Mouse (Mus musculus): Measurements from ENCODE around the gene Gm26602. TPM values are rescaled to one million over a fixed set of nuclear protein-coding genes. Genes with fewer than 3 reads are reported as not detected.
"Not testable (repeated sequence)": the region's sequence is repeated elsewhere in the genome, so short reads cannot be mapped to it uniquely, and the experiment has no call there.

The Gm26602 gene
- total RNA-seq, 2 experiments from 2014 or later: not detected

DNA sequence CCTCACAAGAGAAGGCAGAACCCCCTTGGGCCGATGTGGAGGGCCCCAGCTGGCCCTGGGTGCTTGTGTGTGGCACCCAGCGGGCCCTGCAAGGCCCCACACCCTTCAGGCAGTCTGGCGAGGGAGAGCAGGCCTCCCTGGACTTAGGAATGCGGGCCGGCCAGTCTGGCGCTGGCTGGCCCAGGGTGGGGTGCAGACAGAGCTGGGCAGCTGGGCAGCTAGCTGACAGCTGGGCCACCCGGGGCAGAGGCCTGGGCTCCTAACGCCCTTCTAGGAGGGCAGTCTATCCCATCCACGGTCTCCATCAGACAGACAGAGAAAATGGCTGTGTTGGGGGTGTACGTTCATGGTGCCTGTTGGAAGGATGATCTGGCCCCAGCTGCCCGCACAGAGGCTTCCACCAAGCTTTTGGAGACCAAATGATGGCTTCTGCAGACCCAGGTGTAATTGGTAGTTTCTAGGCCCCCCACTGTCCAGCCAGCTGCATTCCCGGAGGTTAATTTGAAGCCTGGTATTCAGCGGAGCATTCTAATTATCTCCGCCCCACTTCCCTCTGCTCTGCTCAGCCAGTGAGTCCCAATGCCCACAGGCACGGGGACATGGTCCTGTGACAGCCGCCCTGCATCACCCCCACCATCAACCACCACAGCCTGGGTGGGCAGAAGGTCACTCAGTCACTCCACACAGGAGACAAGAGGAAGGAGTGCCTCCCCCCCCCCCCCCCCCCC, 35.0 kb downstream of the Gm26602 start:
- intact Hi-C loops (cut with DNase I): no loop called here
- DNase-seq (ENCODE audit: extremely low spot score in 1 of 2, low spot score in 2 of 2): no peak

- DNase-seq (ENCODE audit: extremely low spot score in 1 of 2, low spot score in 2 of 2): no peak
- intact Hi-C loops (cut with DNase I): no loop called here
Observed at GRCm38 (mm10) chr10:79946752-79947322, 36.2 kb downstream of the Gm26602 start.

DNA sequence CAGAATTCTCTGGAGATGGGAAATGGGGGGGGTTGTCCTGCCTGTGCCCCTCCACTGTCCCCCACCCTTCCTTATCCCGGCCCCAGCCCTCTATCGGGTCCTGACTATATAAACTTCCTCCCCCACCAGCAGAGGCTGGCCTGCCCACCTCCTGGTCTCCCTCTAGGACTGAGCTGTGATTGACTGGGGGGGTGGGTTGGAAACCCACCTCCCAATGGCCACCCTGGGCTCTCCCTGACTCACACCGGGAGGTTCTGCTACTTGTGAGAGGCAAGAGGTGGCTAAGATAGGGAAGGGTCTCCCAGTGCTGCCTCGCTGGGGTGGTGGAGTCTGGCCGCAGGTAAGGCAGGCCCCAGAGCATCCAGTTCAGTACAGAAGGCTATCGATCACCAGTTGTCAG, 36.8 kb downstream of the Gm26602 start:
- intact Hi-C loops (cut with DNase I): no loop called here

GRCm38 (mm10) chr10:79949873-79950272, 39.2 kb downstream of the Gm26602 start:
- no peak for DNase-seq (ENCODE audit: extremely low spot score in 1 of 2, low spot score in 2 of 2)
- intact Hi-C loops (cut with DNase I): loop anchor here (2.0 to 10.0 kb wide), 2 partner anchors 15 to 115 kb away; no protein-coding TSS in a partner anchor

More for the DNA sequence above, 36.8 kb downstream of the Gm26602 start:
- no peak for DNase-seq (ENCODE audit: extremely low spot score in 1 of 2, low spot score in 2 of 2)

GRCm38 (mm10) chr10:79950661-79951060, 40.0 kb downstream of the Gm26602 start:
- DNase-seq (ENCODE audit: extremely low spot score in 1 of 2, low spot score in 2 of 2): no peak
- intact Hi-C loops (cut with DNase I): loop anchor here (2.0 to 10.0 kb wide), 2 partner anchors 16 to 116 kb away; no protein-coding TSS in a partner anchor

DNA sequence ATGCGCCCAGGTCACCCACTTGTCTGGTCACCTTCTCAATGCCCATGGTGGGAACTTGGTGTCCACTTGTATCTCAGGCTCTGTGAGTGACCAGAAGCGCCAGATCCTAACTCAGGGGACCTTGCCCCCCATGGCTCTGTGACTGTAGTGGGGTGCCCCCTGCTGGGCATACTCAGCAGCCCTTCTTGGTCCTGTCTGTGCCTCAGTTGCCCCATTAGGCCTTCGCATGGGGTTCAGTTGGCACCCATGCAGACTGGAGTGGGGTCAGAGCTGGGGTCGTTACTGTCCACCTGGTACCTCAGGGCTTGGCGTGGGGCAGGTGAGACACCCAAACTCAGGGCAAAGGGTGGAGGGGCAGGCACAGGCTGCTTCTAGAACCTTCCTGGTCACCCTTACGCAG, 43.3 kb downstream of the Gm26602 start:
- intact Hi-C loops (cut with DNase I): loop anchor here (10.0 kb wide), 1 partner anchor 119 kb away; no protein-coding TSS in a partner anchor
- no peak for DNase-seq (ENCODE audit: extremely low spot score in 1 of 2, low spot score in 2 of 2)

DNA sequence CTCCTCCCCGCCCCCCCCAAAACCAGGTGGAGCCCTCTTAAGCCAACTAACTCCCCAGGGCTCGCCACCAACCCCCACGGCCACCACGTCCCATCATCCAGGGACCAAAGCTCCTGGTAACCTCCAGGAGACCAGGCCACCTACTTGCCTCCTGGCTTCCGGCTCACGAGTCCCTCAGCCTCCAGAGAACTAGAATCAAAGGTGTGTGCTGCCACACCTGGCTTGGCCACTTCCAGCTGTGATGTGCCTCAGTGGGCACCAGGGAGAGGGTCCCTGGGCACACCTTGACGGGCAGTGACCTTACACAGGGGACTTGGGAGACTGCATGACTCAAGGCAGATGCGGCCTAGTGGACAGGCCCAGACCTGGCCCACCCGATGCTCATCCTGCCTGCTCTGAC, 45.0 kb downstream of the Gm26602 start:
- intact Hi-C loops (cut with DNase I): loop anchor here (10.0 kb wide), 1 partner anchor 121 kb away; no protein-coding TSS in a partner anchor

DNA sequence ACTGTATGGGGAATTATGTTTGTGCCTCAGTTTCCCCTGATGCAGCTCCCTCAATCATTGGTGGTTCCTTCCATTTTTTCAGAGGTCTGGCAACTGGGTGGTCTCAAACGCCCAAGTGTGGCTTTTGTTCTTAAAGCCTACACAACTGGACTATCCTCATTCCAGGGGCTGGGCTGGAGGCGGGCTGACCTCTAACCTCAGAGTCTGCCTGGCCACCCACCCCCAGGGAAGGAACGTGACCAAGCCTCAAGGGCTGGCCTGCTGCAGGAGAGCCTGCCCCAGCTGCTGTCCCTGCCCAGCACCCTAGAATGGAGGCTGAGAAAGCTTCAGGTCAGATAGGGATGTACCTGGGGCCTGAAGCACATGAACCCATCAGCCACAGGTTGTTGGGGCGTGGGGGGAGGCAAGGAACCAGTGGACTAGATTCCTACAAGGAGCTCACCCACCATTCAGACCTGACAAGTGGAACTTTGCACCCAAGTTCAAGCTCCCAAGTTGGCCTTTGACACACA, 46.0 kb downstream of the Gm26602 start:
- intact Hi-C loops (cut with DNase I): loop anchor here (10.0 kb wide), 1 partner anchor 122 kb away; no protein-coding TSS in a partner anchor
- no peak for DNase-seq (ENCODE audit: extremely low spot score in 1 of 2, low spot score in 2 of 2)

More for the DNA sequence above, 45.0 kb downstream of the Gm26602 start:
- no peak for DNase-seq (ENCODE audit: extremely low spot score in 1 of 2, low spot score in 2 of 2)

- intact Hi-C loops (cut with DNase I): loop anchor here (1.0 to 10.0 kb wide), 2 partner anchors 33 to 123 kb away; no protein-coding TSS in a partner anchor
Observed at GRCm38 (mm10) chr10:79958140-79958816, 47.6 kb downstream of the Gm26602 start.

DNA sequence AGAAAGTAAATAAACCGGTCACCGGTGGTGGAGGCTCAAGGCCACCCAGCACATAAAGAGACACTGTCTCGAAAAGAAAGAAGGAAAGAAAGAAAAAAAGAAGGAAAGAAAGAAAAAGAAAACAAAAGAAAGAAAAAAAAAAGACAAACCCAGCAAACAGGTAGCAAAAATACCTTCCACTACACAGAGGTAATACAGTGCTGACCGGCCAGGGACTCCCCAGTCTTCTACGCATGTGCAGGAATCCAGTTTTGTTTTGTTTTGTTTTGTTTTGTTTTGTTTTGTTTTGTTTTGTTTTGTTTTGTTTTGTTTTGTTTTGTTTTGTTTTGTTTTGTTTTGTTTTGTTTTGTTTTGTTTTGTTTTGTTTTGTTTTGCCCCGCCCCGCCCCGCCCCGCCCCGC, 48.8 kb downstream of the Gm26602 start:
- intact Hi-C loops (cut with DNase I): loop anchor here (10.0 kb wide), 1 partner anchor 125 kb away; no protein-coding TSS in a partner anchor
- DNase-seq (ENCODE audit: extremely low spot score in 1 of 2, low spot score in 2 of 2): not testable (repeated sequence)

More at GRCm38 (mm10) chr10:79958140-79958816, 47.6 kb downstream of the Gm26602 start:
- DNase-seq (ENCODE audit: extremely low spot score in 1 of 2, low spot score in 2 of 2): peak; percentile 62 to 86

DNA sequence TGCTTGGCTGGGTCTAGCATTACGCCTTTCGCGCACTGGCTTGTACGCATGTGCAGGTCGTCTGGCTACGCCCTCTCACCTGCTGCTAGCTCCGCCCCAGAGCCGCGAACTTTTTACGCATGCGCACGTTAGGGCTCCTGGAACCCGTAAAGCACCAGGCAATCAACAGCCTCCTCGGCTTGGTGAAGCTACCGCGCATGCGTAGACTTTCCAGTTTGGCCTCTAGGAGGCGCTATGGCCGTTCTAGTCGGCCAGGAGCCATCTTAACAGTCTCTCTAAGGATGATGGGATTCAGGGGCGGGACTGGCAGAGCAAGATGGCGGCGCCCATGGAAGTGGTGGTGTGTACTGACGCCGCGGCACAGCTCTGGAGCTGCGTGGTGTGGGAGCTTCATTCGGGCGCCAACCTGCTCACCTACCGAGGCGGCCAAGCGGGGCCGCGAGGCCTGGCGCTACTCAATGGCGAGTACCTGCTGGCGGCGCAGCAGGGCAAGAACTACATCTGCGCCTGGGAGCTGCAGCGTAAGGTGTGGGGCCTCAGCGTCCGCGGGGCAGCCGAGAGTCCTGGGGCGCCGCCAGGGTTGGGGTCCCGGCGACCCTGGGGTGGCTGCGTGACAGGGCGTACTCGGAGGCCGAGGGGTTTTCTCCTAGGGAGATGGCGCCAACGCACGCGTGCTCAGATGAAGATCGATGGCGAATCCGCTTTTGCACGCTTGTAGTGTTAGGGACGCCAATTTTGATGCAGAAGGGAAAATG, 49.4 kb downstream of the Gm26602 start, which contains the start of gene Wdr18:
Wdr18 (plus strand) TSS at position 306 of the 755 bp plus-strand sequence.
- intact Hi-C loops (cut with DNase I): loop anchor here (10.0 kb wide), 1 partner anchor 125 kb away; no protein-coding TSS in a partner anchor
- peak; percentile 97 to 99 for DNase-seq (ENCODE audit: extremely low spot score in 1 of 2, low spot score in 2 of 2)

Small RNAs within 50 kb of the gene (microRNA-seq; reads per million reads assigned to microRNA genes)
- gene Mir6910: not detected

Other genes starting within 250 kb of the Gm26602 start
- under 1 TPM; 0.47 to 0.49 TPM for gene Madcam1, start 246.3 kb upstream of the Gm26602 start, total RNA-seq (2021)
- gene Tpgs1, start 241.5 kb upstream of the Gm26602 start, total RNA-seq (2021): 10 to 100 TPM; 69.6 to 72.6 TPM
- gene Cdc34, start 228.7 kb upstream of the Gm26602 start, total RNA-seq (2021): 10 to 100 TPM; 64.9 to 66.8 TPM
- gene Gzmm, start 221.8 kb upstream of the Gm26602 start, total RNA-seq (2021): 1 to 10 TPM; 1.2 to 1.5 TPM
- 100 to 1,000 TPM; 697 to 706 TPM for gene Bsg, start 206.4 kb upstream of the Gm26602 start, total RNA-seq (2021)
- 10 to 100 TPM; 75.5 to 80.0 TPM for gene Hcn2, start 194.2 kb upstream of the Gm26602 start, total RNA-seq (2021)
- gene Polrmt, start 164.3 kb upstream of the Gm26602 start, total RNA-seq (2021): 10 to 100 TPM; 40.1 to 43.7 TPM
- 1 to 10 TPM; 1.9 to 3.0 TPM for gene Fgf22, start 155.8 kb upstream of the Gm26602 start, total RNA-seq (2021)
- gene Rnf126, start 143.9 kb upstream of the Gm26602 start, total RNA-seq (2021): 10 to 100 TPM; 90.7 to 95.8 TPM
- gene Fstl3, start 133.6 kb upstream of the Gm26602 start, total RNA-seq (2021): 1 to 10 TPM; 1.7 to 2.6 TPM
- under 1 TPM; 0.32 to 0.54 TPM for gene Prss57, start 119.9 kb upstream of the Gm26602 start, total RNA-seq (2021)
- gene Palm, start 117.3 kb upstream of the Gm26602 start, total RNA-seq (2021): 100 to 1,000 TPM; 430 to 432 TPM
- gene Misp, start 89.9 kb upstream of the Gm26602 start, total RNA-seq (2021): under 1 TPM; 0.30 to 0.51 TPM
- gene Ptbp1, start 56.4 kb upstream of the Gm26602 start, total RNA-seq (2021): 10 to 100 TPM; 58.2 to 62.2 TPM
- 1 to 10 TPM; 4.5 to 5.2 TPM for gene Prtn3, start 36.4 kb upstream of the Gm26602 start, total RNA-seq (2021)
- 100 to 1,000 TPM; 135 to 142 TPM for gene Plppr3, start 36.2 kb upstream of the Gm26602 start, total RNA-seq (2021)
- not detected for gene Elane, start 24.6 kb upstream of the Gm26602 start, total RNA-seq (2021)
- not detected for gene Cfd, start 20.0 kb upstream of the Gm26602 start, total RNA-seq (2021)
- 10 to 100 TPM; 55.4 to 61.9 TPM for gene Med16, start 1.9 kb upstream of the Gm26602 start, total RNA-seq (2021)
- 1 to 10 TPM; 6.8 to 8.4 TPM for gene Kiss1r, start 6.1 kb downstream of the Gm26602 start, total RNA-seq (2021)
- gene R3hdm4, start 10.4 kb downstream of the Gm26602 start, total RNA-seq (2021): 100 to 1,000 TPM; 389 to 406 TPM
- gene Arid3a, start 16.2 kb downstream of the Gm26602 start, total RNA-seq (2021): 1 to 10 TPM; 6.0 to 7.1 TPM
- gene Wdr18, start 49.3 kb downstream of the Gm26602 start, total RNA-seq (2021): 10 to 100 TPM; 46.2 to 49.9 TPM
- under 1 TPM; 0.24 to 0.28 TPM for gene Grin3b, start 59.9 kb downstream of the Gm26602 start, total RNA-seq (2021)
- gene Tmem259, start 73.5 kb downstream of the Gm26602 start, total RNA-seq (2021): 100 to 1,000 TPM; 136 TPM
- 10 to 100 TPM in 1 of 2 experiments, 1 to 10 TPM in 1; 8.9 to 12.4 TPM for gene Cnn2, start 77.7 kb downstream of the Gm26602 start, total RNA-seq (2021)
- 1 to 10 TPM; 8.5 to 9.8 TPM for gene Abca7, start 85.6 kb downstream of the Gm26602 start, total RNA-seq (2021)
- gene Arhgap45, start 105.8 kb downstream of the Gm26602 start, total RNA-seq (2021): 1 to 10 TPM; 3.3 to 4.5 TPM
- gene Polr2e, start 128.9 kb downstream of the Gm26602 start, total RNA-seq (2021): 10 to 100 TPM; 64.1 to 66.0 TPM
- gene Gpx4, start 136.3 kb downstream of the Gm26602 start, total RNA-seq (2021): 100 to 1,000 TPM; 436 to 469 TPM
- 10 to 100 TPM; 20.4 to 21.2 TPM for gene Sbno2, start 194.7 kb downstream of the Gm26602 start, total RNA-seq (2021)
- gene Stk11, start 204.9 kb downstream of the Gm26602 start, total RNA-seq (2021): 10 to 100 TPM; 81.6 to 93.4 TPM
- gene Atp5d, start 227.8 kb downstream of the Gm26602 start, total RNA-seq (2021): 100 to 1,000 TPM; 342 to 379 TPM
- gene Cbarp, start 230.0 kb downstream of the Gm26602 start, total RNA-seq (2021): 100 to 1,000 TPM; 394 to 415 TPM
- 100 to 1,000 TPM in 1 of 2 experiments, 10 to 100 TPM in 1; 92.6 to 103 TPM for gene Midn, start 237.4 kb downstream of the Gm26602 start, total RNA-seq (2021)

All from left cerebral cortex, postnatal 10 days (tissue).